Mouse (Mus musculus) ovary, adult 2 months (tissue): ENCODE measurements around the gene Atxn7l3b. TPM values are rescaled to one million over a fixed set of nuclear protein-coding genes. Genes with fewer than 3 reads are reported as not detected.

ENCODE experiments used
- polyA plus RNA-seq: library from polyadenylated mRNA; depleted of rRNA; stranded (reverse); fragments of >200 nt; gene quantifications from 2 replicates; pipeline ENCODE4 v1.2.3, GENCODE M21; 2012; rRNA removed

Atxn7l3b gene
- 27.9 and 55.0 TPM in 2 replicates for polyA plus RNA-seq

DNA sequence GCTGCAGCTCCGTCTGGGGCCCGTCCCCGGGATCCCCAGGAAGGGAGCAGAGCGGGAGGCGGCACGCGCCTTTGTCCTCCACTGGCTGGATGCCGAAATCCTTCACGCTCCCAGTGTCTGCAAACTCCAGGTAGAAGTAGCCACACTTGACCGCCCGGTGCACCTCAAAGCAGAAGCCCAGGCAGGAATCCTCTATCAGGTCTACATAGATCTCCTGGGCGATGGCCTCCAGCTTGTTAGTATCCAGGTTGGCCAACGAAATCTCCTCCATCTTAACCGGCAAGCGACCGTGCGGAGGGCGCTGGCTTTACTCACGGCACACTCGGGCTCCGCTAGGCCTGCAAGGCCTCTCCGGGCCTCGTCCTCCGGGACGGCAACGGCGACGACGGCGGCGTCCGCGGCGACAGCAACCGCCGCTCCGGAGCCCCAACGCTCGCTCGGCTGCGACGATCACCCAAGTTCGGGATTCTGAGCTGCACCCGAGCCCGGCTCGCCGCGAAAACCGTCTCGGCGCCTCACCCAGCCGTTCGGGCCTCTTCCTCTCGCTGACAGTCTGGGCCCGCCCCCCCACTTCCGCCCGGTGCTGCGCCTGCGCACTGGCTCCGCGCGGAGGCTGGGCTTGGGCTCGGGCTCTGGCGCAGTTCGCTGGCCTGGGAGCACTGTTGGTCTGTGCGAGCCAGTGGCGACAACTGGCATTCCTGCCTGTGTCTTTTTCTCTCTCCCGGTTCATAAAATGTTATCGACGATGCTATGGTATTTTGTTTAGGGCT is at the start of gene Atxn7l3b:
Atxn7l3b (minus strand) TSS at position 550 of the 770 bp plus-strand sequence.

